Mouse (Mus musculus) lung, embryonic 14.5 days (tissue): ENCODE results near the gene Zfp352. TPM values are rescaled to one million over a fixed set of nuclear protein-coding genes. Genes with fewer than 3 reads are reported as not detected.
"Not testable (repeated sequence)": the region's sequence is repeated elsewhere in the genome, so short reads cannot be mapped to it uniquely, and the experiment has no call there.

Source experiments
- ATAC-seq: fragments of 200-750 bp; cut with Nextera tagmentation; 2 replicates; pipeline ENCODE4 v1.8.0; 2017; ENCODE audit warnings: mild to moderate bottlenecking, moderate TSS enrichment, moderate library complexity; ENCODE audit not compliant: insufficient read depth
- DNase-seq: peaks from one replicate; pipeline ENCODE4 v3.0.0-alpha.2; 2015
- H3K27ac ChIP-seq: fragments of 300-500 bp; sonication (generic); 2 replicates; pipeline ENCODE4 v1.5.1; 2014; ENCODE audit warnings: low read depth, mild to moderate bottlenecking, moderate library complexity
- H3K27me3 ChIP-seq: fragments of 300-500 bp; sonication (generic); 2 replicates; pipeline ENCODE4 v1.6.1; 2014; ENCODE audit warnings: low read length, control low read depth; ENCODE audit not compliant: insufficient read depth
- H3K36me3 ChIP-seq: fragments of 300-500 bp; sonication (generic); 2 replicates; pipeline ENCODE4 v1.6.1; 2014; ENCODE audit warnings: control low read depth; ENCODE audit not compliant: insufficient read depth
- H3K4me1 ChIP-seq: fragments of 300-500 bp; sonication (generic); 2 replicates; pipeline ENCODE4 v1.6.1; 2014; ENCODE audit warnings: antibody characterized with exemption, control low read depth; ENCODE audit not compliant: insufficient read depth
- H3K4me2 ChIP-seq: fragments of 300-500 bp; sonication (generic); 2 replicates; pipeline ENCODE4 v1.6.1; 2014; ENCODE audit warnings: mild to moderate bottlenecking
- H3K4me3 ChIP-seq: fragments of 300-500 bp; sonication (generic); 2 replicates; pipeline ENCODE4 v1.5.1; 2014; ENCODE audit warnings: low read depth, low read length
- H3K9ac ChIP-seq: fragments of 300-500 bp; sonication (generic); 2 replicates; pipeline ENCODE4 v1.6.1; 2014
- H3K9me3 ChIP-seq: fragments of 300-500 bp; sonication (generic); 2 replicates; pipeline ENCODE4 v1.6.1; 2016; ENCODE audit warnings: low read depth, low read length, control low read depth
- CTCF ChIP-seq: IDR thresholded peaks from 2 replicates; pipeline ENCODE4 v1.5.1; 2016; ENCODE audit warnings: antibody characterized with exemption, low read depth
- WGBS: fragments of 180-500 bp; shearing (Covaris S2); extraction: QIAGEN DNeasy Blood & Tissue Kit; methylation state at CpG from one replicate; pipeline ENCODE4 v1.1.7; 2014; 5-methylcytosine and 5-hydroxymethylcytosine counted together
- polyA plus RNA-seq: library from polyadenylated mRNA; unstranded; fragments of >200 nt; fragmentation: Nextera tagmentation; extraction: Ambion mirVana; gene quantifications from 2 replicates; pipeline ENCODE4 v1.2.1, GENCODE M21; 2014

Gene Zfp352
- not detected in 2 replicates for polyA plus RNA-seq

GRCm38 (mm10) chr4:90218520-90218919 lies at the start of gene Zfp352:
TSS of gene Zfp352 (plus strand) at chr4:90218820.
- 95% methylated on average over 2 of the region's 2 CpGs for WGBS
- DNase-seq: no peak
- Histone ChIP-seq H3K9me3 (no peaks in the 10 kb centered on the region), H3K36me3 (no peaks in the 10 kb centered on the region), H3K27me3 (no peaks in the 10 kb centered on the region), H3K4me1 (no peaks in the 10 kb centered on the region), H3K4me2 (no peak within 1 kb of the TSS), H3K9ac (no peak within 1 kb of the TSS), H3K4me3 (no peak within 1 kb of the TSS), H3K27ac (no peak within 1 kb of the TSS)
- ATAC-seq: no peak
- TF ChIP-seq CTCF: no peak

DNA sequence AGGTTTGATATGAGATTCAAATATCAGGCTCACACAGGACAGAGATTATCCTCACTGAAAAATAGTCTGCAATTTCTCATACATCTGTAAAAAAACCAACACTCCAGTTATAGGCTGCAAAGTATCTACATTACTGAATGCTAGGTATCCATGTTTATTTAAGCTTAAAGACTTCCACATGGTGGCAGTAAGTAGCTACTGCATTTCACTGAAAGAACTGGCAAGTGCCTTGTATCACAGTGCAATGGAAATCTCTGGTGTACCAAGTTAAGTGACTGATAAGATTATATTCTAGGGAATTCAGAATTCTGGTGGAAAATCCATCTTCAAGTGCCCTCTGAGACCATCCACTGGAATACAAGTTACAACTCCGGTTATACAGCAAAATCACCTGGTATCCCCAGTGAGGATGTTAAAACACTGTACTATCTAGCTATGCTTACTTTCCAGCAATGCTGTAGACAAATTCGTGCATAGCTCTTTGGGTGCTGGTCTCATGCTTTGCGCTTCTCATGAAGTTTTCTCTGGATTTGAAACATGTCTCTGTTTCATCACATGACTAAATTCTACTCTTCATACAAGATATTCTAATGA lies 47.6 kb upstream of the Zfp352 start:
- no peaks in the 10 kb centered on the region for H3K9me3 ChIP-seq
- DNase-seq (peak; percentile 24), ATAC-seq (no peak)
- no peaks in the 10 kb centered on the region for H3K27me3 ChIP-seq
- no peak overlapping the region for H3K27ac ChIP-seq
- H3K9ac ChIP-seq: no peak overlapping the region
- 76% methylated on average over 3 of the region's 3 CpGs for WGBS
- no peak overlapping the region for H3K4me3 ChIP-seq
- no peak overlapping the region for H3K4me2 ChIP-seq
- TF ChIP-seq CTCF: peak; percentile 41
- no peaks in the 10 kb centered on the region for H3K4me1 ChIP-seq
- no peaks in the 10 kb centered on the region for H3K36me3 ChIP-seq

DNA sequence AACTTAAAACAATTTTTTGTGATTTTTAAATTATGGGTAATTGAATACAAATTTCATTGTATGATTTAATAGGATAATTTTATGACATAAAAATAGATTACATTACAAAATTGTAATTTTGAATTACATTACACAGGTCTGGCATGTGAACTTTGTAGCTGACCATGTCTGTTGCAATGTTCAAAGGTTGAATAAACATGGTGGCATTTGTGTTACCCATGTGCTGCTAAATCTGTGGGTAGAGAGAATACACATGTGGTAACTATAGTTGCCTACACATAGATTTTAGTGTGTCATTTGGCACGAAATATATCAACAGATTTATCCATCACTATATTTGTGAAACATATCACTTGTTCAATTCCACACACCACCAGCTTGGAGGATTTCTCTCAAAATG lies 44.6 kb upstream of the Zfp352 start:
- DNase-seq: no peak
- H3K27ac ChIP-seq: no peak overlapping the region
- no peak overlapping the region for H3K4me3 ChIP-seq
- no peaks in the 10 kb centered on the region for H3K9me3 ChIP-seq
- ATAC-seq: no peak
- no peak overlapping the region for H3K4me2 ChIP-seq
- no peak for TF ChIP-seq CTCF
- WGBS: 56% methylated on average over 1 of the region's 1 CpGs
- H3K27me3 ChIP-seq: no peaks in the 10 kb centered on the region
- no peaks in the 10 kb centered on the region for H3K36me3 ChIP-seq
- no peak overlapping the region for H3K9ac ChIP-seq
- no peaks in the 10 kb centered on the region for H3K4me1 ChIP-seq

- Histone ChIP-seq H3K9me3 (no peaks in the 10 kb centered on the region), H3K27me3 (no peaks in the 10 kb centered on the region), H3K4me3 (no peak overlapping the region), H3K4me2 (no peak overlapping the region), H3K4me1 (no peaks in the 10 kb centered on the region), H3K27ac (no peak overlapping the region), H3K9ac (no peak overlapping the region), H3K36me3 (no peaks in the 10 kb centered on the region)
- DNase-seq (no peak), ATAC-seq (no peak)
- WGBS: 87% methylated on average over 5 of the region's 5 CpGs
- TF ChIP-seq CTCF: no peak
These were observed 15.2 kb upstream of the Zfp352 start for GRCm38 (mm10) chr4:90203421-90203820.

- H3K9ac ChIP-seq: no peak overlapping the region
- no peak for TF ChIP-seq CTCF
- no peak for DNase-seq
- H3K4me1 ChIP-seq: no peaks in the 10 kb centered on the region
- H3K4me2 ChIP-seq: no peak overlapping the region
- H3K36me3 ChIP-seq: no peaks in the 10 kb centered on the region
- H3K4me3 ChIP-seq: no peak overlapping the region
- 54% methylated on average over 1 of the region's 1 CpGs for WGBS
- no peaks in the 10 kb centered on the region for H3K27me3 ChIP-seq
- ATAC-seq: no peak
- no peaks in the 10 kb centered on the region for H3K9me3 ChIP-seq
- H3K27ac ChIP-seq: no peak overlapping the region
These were observed 7.1 kb upstream of the Zfp352 start for GRCm38 (mm10) chr4:90211475-90211874.

DNA sequence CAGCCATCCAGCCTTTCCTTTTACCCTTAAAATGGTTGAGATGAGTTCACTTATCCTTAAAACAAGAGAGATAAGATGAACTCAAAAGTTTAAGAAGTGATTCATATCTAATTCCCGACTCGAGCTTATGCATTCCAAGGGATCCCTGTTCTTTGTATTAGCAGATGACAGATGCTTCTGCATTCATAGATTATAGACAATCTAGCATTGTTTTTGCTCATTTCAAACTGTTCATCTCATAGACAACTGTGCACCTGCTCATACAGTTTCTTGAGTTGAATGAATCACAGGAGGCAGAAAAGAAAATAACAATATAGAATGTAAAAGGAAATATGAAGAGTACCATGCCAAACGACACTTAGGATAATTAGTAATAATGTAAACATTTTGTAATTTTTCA lies 6.5 kb upstream of the Zfp352 start:
- H3K27ac ChIP-seq: no peak overlapping the region
- H3K4me3 ChIP-seq: no peak overlapping the region
- DNase-seq (no peak), ATAC-seq (no peak)
- H3K4me2 ChIP-seq: no peak overlapping the region
- no peak overlapping the region for H3K9ac ChIP-seq
- H3K27me3 ChIP-seq: no peaks in the 10 kb centered on the region
- H3K36me3 ChIP-seq: no peaks in the 10 kb centered on the region
- no peaks in the 10 kb centered on the region for H3K4me1 ChIP-seq
- WGBS: 66% methylated on average over 3 of the region's 3 CpGs
- no peak for TF ChIP-seq CTCF
- no peaks in the 10 kb centered on the region for H3K9me3 ChIP-seq

DNA sequence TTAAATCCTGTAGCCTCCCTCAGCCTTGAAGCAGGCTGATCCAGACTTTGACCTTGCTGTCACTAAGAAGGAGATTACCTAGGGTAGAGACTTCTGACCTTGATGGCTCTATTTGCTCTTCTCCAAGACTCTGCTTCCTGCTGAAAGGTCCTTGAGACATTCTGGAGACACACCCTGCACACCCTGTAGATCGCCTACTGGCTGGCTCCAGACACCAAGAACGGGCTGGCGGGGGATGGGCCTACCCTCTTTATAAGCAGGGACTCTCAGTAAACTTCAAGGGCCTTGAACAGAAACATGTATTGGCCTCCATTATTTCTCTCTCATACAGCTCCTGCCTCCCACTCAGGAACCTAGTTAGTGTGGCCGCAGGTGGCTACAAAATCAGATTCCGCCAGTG lies 17.0 kb downstream of the Zfp352 start:
- not testable (repeated sequence) for H3K36me3 ChIP-seq, H3K4me3 ChIP-seq, H3K4me1 ChIP-seq, DNase-seq, H3K9me3 ChIP-seq, H3K27ac ChIP-seq, H3K9ac ChIP-seq, H3K4me2 ChIP-seq, ATAC-seq, H3K27me3 ChIP-seq
- WGBS: 89% methylated on average over 5 of the region's 5 CpGs

- ATAC-seq: no peak
- no peaks in the 10 kb centered on the region for H3K27me3 ChIP-seq
- no peak overlapping the region for H3K4me2 ChIP-seq
- no peak for DNase-seq
- no peaks in the 10 kb centered on the region; the same call in 1 of the 2 replicates for H3K9me3 ChIP-seq
- no peaks in the 10 kb centered on the region for H3K36me3 ChIP-seq
- H3K4me1 ChIP-seq: no peaks in the 10 kb centered on the region
- no peak overlapping the region for H3K4me3 ChIP-seq
- no peak overlapping the region for H3K9ac ChIP-seq
- TF ChIP-seq CTCF: no peak
- no peak overlapping the region for H3K27ac ChIP-seq
These were observed 51.2 kb downstream of the Zfp352 start for GRCm38 (mm10) chr4:90269781-90270180.
